Comparison of ENCODE assay signal across 30 mouse cellular contexts in the genomic region with DNA sequence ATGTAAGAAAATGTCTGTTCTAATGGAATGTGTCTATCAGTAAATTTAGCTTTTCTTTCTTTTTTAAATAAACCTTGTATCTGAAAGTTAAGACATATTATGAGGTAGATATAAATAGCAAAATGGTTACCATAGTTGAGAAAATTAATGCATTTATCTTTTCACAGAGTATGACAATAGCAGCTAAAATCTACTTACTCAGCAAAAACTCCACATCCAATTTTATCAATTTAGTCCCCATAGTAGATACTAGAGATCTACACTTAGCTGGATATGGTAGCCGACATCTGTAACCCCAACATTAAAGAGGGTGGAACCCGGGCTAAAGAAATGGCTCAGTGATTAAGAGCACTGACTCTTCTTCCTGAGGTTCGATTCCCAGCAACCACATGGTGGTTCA. TPM values are rescaled to one million over a fixed set of nuclear protein-coding genes. Genes with fewer than 3 reads are reported as not detected.
"Had no signal": no experiment of that assay in that cellular context is flagged by ENCODE, and none has a peak within 500 bp of the region (broad histone marks: within the 10 kb centered on the region; RNA-seq: fewer than 3 reads in every experiment).

No protein-coding gene starts in this region.

- H3K36me3 ChIP-seq: limb, embryonic 10.5 days; limb, embryonic 12.5 days; limb, embryonic 13.5 days; liver, embryonic 12.5 days; liver, embryonic 13.5 days; liver, embryonic 15.5 days; lung, embryonic 15.5 days; midbrain, embryonic 10.5 days; midbrain, embryonic 12.5 days; midbrain, embryonic 13.5 days; midbrain, embryonic 15.5 days had no signal

- DNase-seq: left cerebral cortex, postnatal 4 days; liver; liver, embryonic 13.5 days; liver, postnatal 0 days; lung, adult 18-20 months; lung, adult 2 months; lung, embryonic 14.5 days; lung, postnatal 10 days; lung, postnatal 14 days; lung, postnatal 36 days; lung, postnatal 4 days; midbrain, embryonic 14.5 days had no signal

- H3K9ac ChIP-seq: limb, embryonic 12.5 days; limb, embryonic 13.5 days; limb, embryonic 15.5 days; liver, embryonic 12.5 days; liver, embryonic 13.5 days; liver, embryonic 14.5 days; liver, embryonic 15.5 days; liver, postnatal 0 days; lung, embryonic 14.5 days; lung, embryonic 15.5 days; midbrain, embryonic 12.5 days; midbrain, embryonic 13.5 days; midbrain, embryonic 15.5 days had no signal

- H3K27ac ChIP-seq: limb, embryonic 10.5 days; limb, embryonic 12.5 days; limb, embryonic 13.5 days; limb, embryonic 15.5 days; liver, embryonic 12.5 days; liver, embryonic 13.5 days; liver, embryonic 14.5 days; liver, embryonic 15.5 days; lung, embryonic 15.5 days; macrophage; midbrain, embryonic 10.5 days; midbrain, embryonic 12.5 days; midbrain, embryonic 13.5 days; midbrain, embryonic 15.5 days had no signal

- H3K4me3 ChIP-seq: limb, embryonic 10.5 days; limb, embryonic 12.5 days; limb, embryonic 13.5 days; limb, embryonic 15.5 days; liver, embryonic 12.5 days; liver, embryonic 13.5 days; liver, embryonic 15.5 days; lung, embryonic 15.5 days; megakaryocyte, embryonic 14.5 days; midbrain, embryonic 10.5 days; midbrain, embryonic 12.5 days; midbrain, embryonic 13.5 days; midbrain, embryonic 15.5 days; myocyte had no signal

- H3K9me3 ChIP-seq: limb, embryonic 10.5 days; limb, embryonic 12.5 days; limb, embryonic 13.5 days; limb, embryonic 15.5 days; liver, embryonic 12.5 days; liver, embryonic 13.5 days; liver, embryonic 15.5 days; lung, embryonic 15.5 days; megakaryocyte, embryonic 14.5 days; midbrain, embryonic 10.5 days; midbrain, embryonic 12.5 days; midbrain, embryonic 13.5 days; midbrain, embryonic 15.5 days had no signal

- H3K4me2 ChIP-seq: limb, embryonic 12.5 days; limb, embryonic 13.5 days; limb, embryonic 15.5 days; liver, embryonic 11.5 days; liver, embryonic 12.5 days; liver, embryonic 13.5 days; liver, embryonic 15.5 days; lung, embryonic 14.5 days; lung, embryonic 15.5 days; midbrain, embryonic 11.5 days; midbrain, embryonic 12.5 days; midbrain, embryonic 13.5 days; midbrain, embryonic 15.5 days had no signal

- H3K27me3 ChIP-seq: limb, embryonic 12.5 days; limb, embryonic 13.5 days; limb, embryonic 15.5 days; liver, embryonic 12.5 days; liver, embryonic 13.5 days; liver, embryonic 15.5 days; lung, embryonic 15.5 days; megakaryocyte, embryonic 14.5 days; midbrain, embryonic 12.5 days; midbrain, embryonic 13.5 days; midbrain, embryonic 15.5 days had no signal

RNA-seq across cellular contexts. Expression of gene Uchl4, which starts 21.2 kb away (rescaled TPM):
- polyA plus RNA-seq: liver, adult 2 months; lung, adult 2 months had no signal
